Mouse (Mus musculus): ENCODE measurements around the gene Nln. TPM values are rescaled to one million over a fixed set of nuclear protein-coding genes. Genes with fewer than 3 reads are reported as not detected.
A peak's percentile ranks its signal among the peaks of the same experiment; 100 is the strongest.

Nln gene
- total and polyA plus RNA-seq, 2 experiments, result 9.8 to 33.9 TPM

- peak overlapping the region; percentile 29; the same call in 1 of the 2 replicates for H3K27ac ChIP-seq (replicated peaks; ENCODE audit: insufficient read depth, low read depth, low read length)
- H3K4me3 ChIP-seq (ENCODE audit: insufficient read depth, low read depth, low read length), result no peak overlapping the region
- H3K27me3 ChIP-seq (ENCODE audit: control insufficient read depth, insufficient read depth, low read length), result no peaks in the 10 kb centered on the region
- H3K36me3 ChIP-seq (ENCODE audit: control insufficient read depth, insufficient read depth, low read length), result no peaks in the 10 kb centered on the region
- H3K9ac ChIP-seq (ENCODE audit: low read depth, low read length), result no peak overlapping the region
- DNase-seq (ENCODE audit: extremely low read depth, low read depth, low spot score), result peak; percentile 45
- H3K4me1 ChIP-seq (ENCODE audit: control insufficient read depth, insufficient read depth, low read length), result peaks cover 35% of the 10 kb centered on the region
- no peaks in the 10 kb centered on the region for H3K79me2 ChIP-seq (ENCODE audit: control insufficient read depth, insufficient read depth, low read length)
- no peak for TF ChIP-seq POLR2A (IDR thresholded peaks at IDR 0.05; ENCODE audit: extremely low read depth, insufficient read depth, low read length)
- no peak for TF ChIP-seq CTCF (IDR thresholded peaks at IDR 0.05; ENCODE audit: low read depth, low read length)
- WGBS, result 62% methylated on average over 4 of the region's 4 CpGs
Measured at GRCm38 (mm10) chr13:104039861-104040260, 69.6 kb downstream of the Nln start.

- H3K36me3 ChIP-seq (ENCODE audit: control insufficient read depth, insufficient read depth, low read length), result no peaks in the 10 kb centered on the region
- H3K4me1 ChIP-seq (ENCODE audit: control insufficient read depth, insufficient read depth, low read length), result peaks cover 26% of the 10 kb centered on the region
- TF ChIP-seq POLR2A (IDR thresholded peaks at IDR 0.05; ENCODE audit: extremely low read depth, insufficient read depth, low read length), result no peak
- no peak for TF ChIP-seq CTCF (IDR thresholded peaks at IDR 0.05; ENCODE audit: low read depth, low read length)
- H3K79me2 ChIP-seq (ENCODE audit: control insufficient read depth, insufficient read depth, low read length), result no peaks in the 10 kb centered on the region
- peak; percentile 96 for DNase-seq (ENCODE audit: extremely low read depth, low read depth, low spot score)
- no peak overlapping the region for H3K4me3 ChIP-seq (ENCODE audit: insufficient read depth, low read depth, low read length)
- no peaks in the 10 kb centered on the region for H3K27me3 ChIP-seq (ENCODE audit: control insufficient read depth, insufficient read depth, low read length)
- H3K27ac ChIP-seq (replicated peaks; ENCODE audit: insufficient read depth, low read depth, low read length), result peak overlapping the region; percentile 87
- H3K9ac ChIP-seq (ENCODE audit: low read depth, low read length), result no peak overlapping the region
- 24% methylated on average over 7 of the region's 7 CpGs for WGBS
Measured at GRCm38 (mm10) chr13:104038891-104039290, 70.5 kb downstream of the Nln start.

- peak overlapping the region; percentile 37 for H3K4me3 ChIP-seq (ENCODE audit: insufficient read depth, low read depth, low read length)
- H3K4me1 ChIP-seq (ENCODE audit: control insufficient read depth, insufficient read depth, low read length), result peaks cover 24% of the 10 kb centered on the region
- no peaks in the 10 kb centered on the region for H3K27me3 ChIP-seq (ENCODE audit: control insufficient read depth, insufficient read depth, low read length)
- H3K9ac ChIP-seq (ENCODE audit: low read depth, low read length), result peak overlapping the region; percentile 27
- peak; percentile 51 for DNase-seq (ENCODE audit: extremely low read depth, low read depth, low spot score)
- no peaks in the 10 kb centered on the region for H3K79me2 ChIP-seq (ENCODE audit: control insufficient read depth, insufficient read depth, low read length)
- peak overlapping the region; percentile 87 for H3K27ac ChIP-seq (replicated peaks; ENCODE audit: insufficient read depth, low read depth, low read length)
- no peaks in the 10 kb centered on the region for H3K36me3 ChIP-seq (ENCODE audit: control insufficient read depth, insufficient read depth, low read length)
- WGBS, result 29% methylated on average over 7 of the region's 7 CpGs
- TF ChIP-seq CTCF (IDR thresholded peaks at IDR 0.05; ENCODE audit: low read depth, low read length), result no peak
- TF ChIP-seq POLR2A (IDR thresholded peaks at IDR 0.05; ENCODE audit: extremely low read depth, insufficient read depth, low read length), result no peak
Measured at GRCm38 (mm10) chr13:104038358-104038757, 71.1 kb downstream of the Nln start.

GRCm38 (mm10) chr13:104037531-104038290, 71.7 kb downstream of the Nln start:
- 18% methylated on average over 9 of the region's 9 CpGs for WGBS
- no peaks in the 10 kb centered on the region for H3K79me2 ChIP-seq (ENCODE audit: control insufficient read depth, insufficient read depth, low read length)
- peak overlapping the region; percentile 27 for H3K9ac ChIP-seq (ENCODE audit: low read depth, low read length)
- H3K4me3 ChIP-seq (ENCODE audit: insufficient read depth, low read depth, low read length), result peak overlapping the region; percentile 37
- H3K27me3 ChIP-seq (ENCODE audit: control insufficient read depth, insufficient read depth, low read length), result no peaks in the 10 kb centered on the region
- TF ChIP-seq CTCF (IDR thresholded peaks at IDR 0.05; ENCODE audit: low read depth, low read length), result no peak
- no peak for TF ChIP-seq POLR2A (IDR thresholded peaks at IDR 0.05; ENCODE audit: extremely low read depth, insufficient read depth, low read length)
- DNase-seq (ENCODE audit: extremely low read depth, low read depth, low spot score), result peak; percentile 100
- no peaks in the 10 kb centered on the region for H3K36me3 ChIP-seq (ENCODE audit: control insufficient read depth, insufficient read depth, low read length)
- H3K27ac ChIP-seq (replicated peaks; ENCODE audit: insufficient read depth, low read depth, low read length), result peak overlapping the region; percentile 87
- peaks cover 24% of the 10 kb centered on the region for H3K4me1 ChIP-seq (ENCODE audit: control insufficient read depth, insufficient read depth, low read length)

GRCm38 (mm10) chr13:104036494-104037290, 72.7 kb downstream of the Nln start:
- Histone ChIP-seq H3K4me1 (ENCODE audit: control insufficient read depth, insufficient read depth, low read length) (peaks cover 26% of the 10 kb centered on the region), H3K4me3 (ENCODE audit: insufficient read depth, low read depth, low read length) (peak overlapping the region; percentile 39), H3K9ac (ENCODE audit: low read depth, low read length) (peak overlapping the region; percentile 59), H3K36me3 (ENCODE audit: control insufficient read depth, insufficient read depth, low read length) (no peaks in the 10 kb centered on the region), H3K27ac (replicated peaks; ENCODE audit: insufficient read depth, low read depth, low read length) (peak overlapping the region; percentile 84), H3K27me3 (ENCODE audit: control insufficient read depth, insufficient read depth, low read length) (no peaks in the 10 kb centered on the region), H3K79me2 (ENCODE audit: control insufficient read depth, insufficient read depth, low read length) (no peaks in the 10 kb centered on the region)
- TF ChIP-seq CTCF (IDR thresholded peaks at IDR 0.05; ENCODE audit: low read depth, low read length), result no peak
- TF ChIP-seq POLR2A (IDR thresholded peaks at IDR 0.05; ENCODE audit: extremely low read depth, insufficient read depth, low read length), result no peak
- 24% methylated on average over 23 of the region's 23 CpGs for WGBS
- DNase-seq (ENCODE audit: extremely low read depth, low read depth, low spot score), result peak; percentile 93

All from liver, adult 2 months (tissue).